Mouse (Mus musculus) kidney, embryonic 15.5 days (tissue): ENCODE data around the gene Abhd2. TPM values are rescaled to one million over a fixed set of nuclear protein-coding genes. Genes with fewer than 3 reads are reported as not detected.

Experiments
- ATAC-seq: fragments of 200-750 bp; cut with Nextera tagmentation; replicated peaks from 2 replicates; pipeline ENCODE4 v1.8.0; 2017; ENCODE audit warnings: moderate TSS enrichment; ENCODE audit not compliant: low FRiP score
- H3K27ac ChIP-seq: fragments of 300-500 bp; sonication (generic); 2 replicates; pipeline ENCODE4 v1.5.1; 2015; ENCODE audit warnings: mild to moderate bottlenecking, inconsistent platforms
- H3K27me3 ChIP-seq: fragments of 300-500 bp; sonication (generic); 2 replicates; pipeline ENCODE4 v1.6.1; 2015; ENCODE audit warnings: inconsistent platforms
- H3K36me3 ChIP-seq: fragments of 300-500 bp; sonication (generic); 2 replicates; pipeline ENCODE4 v1.6.1; 2015; ENCODE audit warnings: inconsistent platforms
- H3K4me1 ChIP-seq: fragments of 300-500 bp; sonication (generic); 2 replicates; pipeline ENCODE4 v1.6.1; 2015; ENCODE audit warnings: inconsistent platforms
- H3K4me2 ChIP-seq: fragments of 300-500 bp; sonication (generic); 2 replicates; pipeline ENCODE4 v1.6.1; 2015; ENCODE audit warnings: moderate library complexity, mild to moderate bottlenecking, inconsistent platforms
- H3K4me3 ChIP-seq: fragments of 300-500 bp; sonication (generic); replicated peaks from 2 replicates; pipeline ENCODE4 v1.5.1; 2015; ENCODE audit warnings: mild to moderate bottlenecking, inconsistent platforms
- H3K9ac ChIP-seq: fragments of 300-500 bp; sonication (generic); 2 replicates; pipeline ENCODE4 v1.6.1; 2015; ENCODE audit warnings: mild to moderate bottlenecking, inconsistent platforms
- H3K9me3 ChIP-seq: fragments of 300-500 bp; sonication (generic); replicated peaks from 2 replicates; pipeline ENCODE4 v1.6.1; 2016; ENCODE audit warnings: inconsistent platforms
- WGBS: fragments of 180-500 bp; shearing (Covaris S2); methylation state at CpG from one replicate; pipeline ENCODE4 v1.1.7; 2015; ENCODE audit warnings: mixed read lengths; 5-methylcytosine and 5-hydroxymethylcytosine counted together
- polyA plus RNA-seq: library from polyadenylated mRNA; unstranded; fragments of >200 nt; fragmentation: Nextera tagmentation; extraction: Ambion mirVana; gene quantifications from 2 replicates; pipeline ENCODE4 v1.2.1, GENCODE M21; 2015

The Abhd2 gene
- polyA plus RNA-seq, 1 experiment from 2014 or later, result 12.2 TPM

GRCm38 (mm10) chr7:79375594-79375993 lies 102.6 kb downstream of the Abhd2 start:
- H3K4me1 ChIP-seq, result peaks cover 10% of the 10 kb centered on the region; the same call in 1 of the 2 replicates
- H3K27me3 ChIP-seq, result no peaks in the 10 kb centered on the region
- WGBS, result 73% methylated on average over 5 of the region's 5 CpGs
- H3K9ac ChIP-seq, result no peak overlapping the region
- ATAC-seq, result no peak
- H3K27ac ChIP-seq, result peak overlapping the region; percentile 32; the same call in 1 of the 2 replicates
- H3K36me3 ChIP-seq, result no peaks in the 10 kb centered on the region
- H3K4me2 ChIP-seq, result no peak overlapping the region
- no peaks in the 10 kb centered on the region for H3K9me3 ChIP-seq
- no peak overlapping the region for H3K4me3 ChIP-seq

GRCm38 (mm10) chr7:79376516-79377275 lies 103.7 kb downstream of the Abhd2 start:
- no peak for ATAC-seq
- 88% methylated on average over 10 of the region's 10 CpGs for WGBS
- no peaks in the 10 kb centered on the region for H3K9me3 ChIP-seq

GRCm38 (mm10) chr7:79386422-79387133 lies 113.6 kb downstream of the Abhd2 start, which contains the start of gene Rlbp1:
Gene Rlbp1, minus strand, starts transcription at chr7:79387048.
- Histone ChIP-seq H3K4me1 (peaks cover 6% of the 10 kb centered on the region), H3K9ac (no peak within 1 kb of the TSS), H3K4me2 (no peak within 1 kb of the TSS), H3K36me3 (no peaks in the 10 kb centered on the region), H3K4me3 (no peak within 1 kb of the TSS), H3K27ac (no peak within 1 kb of the TSS), H3K27me3 (no peaks in the 10 kb centered on the region), H3K9me3 (no peaks in the 10 kb centered on the region)
- 66% methylated on average over 16 of the region's 16 CpGs for WGBS
- ATAC-seq, result no peak

More at GRCm38 (mm10) chr7:79376516-79377275, 103.7 kb downstream of the Abhd2 start:
- Histone ChIP-seq H3K36me3 (no peaks in the 10 kb centered on the region), H3K4me2 (no peak overlapping the region), H3K27me3 (no peaks in the 10 kb centered on the region), H3K9ac (no peak overlapping the region), H3K27ac (no peak overlapping the region), H3K4me3 (no peak overlapping the region), H3K4me1 (peaks cover 10% of the 10 kb centered on the region; the same call in 1 of the 2 replicates)

GRCm38 (mm10) chr7:79387140-79387539 lies 114.1 kb downstream of the Abhd2 start:
- no peak for ATAC-seq
- 78% methylated on average over 8 of the region's 8 CpGs for WGBS
- H3K27ac ChIP-seq, result no peak overlapping the region

GRCm38 (mm10) chr7:79387991-79388390 lies 115.0 kb downstream of the Abhd2 start:
- no peak for ATAC-seq
- Histone ChIP-seq H3K4me3 (no peak overlapping the region), H3K36me3 (no peaks in the 10 kb centered on the region), H3K4me1 (peaks cover 10% of the 10 kb centered on the region), H3K4me2 (no peak overlapping the region), H3K9ac (no peak overlapping the region), H3K27me3 (no peaks in the 10 kb centered on the region), H3K9me3 (no peaks in the 10 kb centered on the region), H3K27ac (no peak overlapping the region)
- WGBS, result 36% methylated on average over 7 of the region's 7 CpGs

More at GRCm38 (mm10) chr7:79387140-79387539, 114.1 kb downstream of the Abhd2 start:
- H3K4me1 ChIP-seq, result peaks cover 7% of the 10 kb centered on the region
- no peaks in the 10 kb centered on the region for H3K27me3 ChIP-seq
- no peaks in the 10 kb centered on the region for H3K9me3 ChIP-seq
- H3K4me2 ChIP-seq, result no peak overlapping the region
- H3K9ac ChIP-seq, result no peak overlapping the region
- no peaks in the 10 kb centered on the region for H3K36me3 ChIP-seq
- no peak overlapping the region for H3K4me3 ChIP-seq

GRCm38 (mm10) chr7:79388671-79389206 lies 115.7 kb downstream of the Abhd2 start:
- Histone ChIP-seq H3K27ac (no peak overlapping the region), H3K9me3 (no peaks in the 10 kb centered on the region), H3K27me3 (no peaks in the 10 kb centered on the region), H3K4me2 (no peak overlapping the region), H3K9ac (no peak overlapping the region), H3K36me3 (no peaks in the 10 kb centered on the region), H3K4me3 (no peak overlapping the region), H3K4me1 (peaks cover 14% of the 10 kb centered on the region)
- ATAC-seq, result no peak
- WGBS, result 68% methylated on average over 7 of the region's 7 CpGs

GRCm38 (mm10) chr7:79390141-79390708 lies 117.2 kb downstream of the Abhd2 start:
- Histone ChIP-seq H3K9me3 (no peaks in the 10 kb centered on the region), H3K27ac (no peak overlapping the region), H3K4me1 (peaks cover 14% of the 10 kb centered on the region), H3K9ac (no peak overlapping the region), H3K4me3 (no peak overlapping the region), H3K4me2 (no peak overlapping the region), H3K36me3 (no peaks in the 10 kb centered on the region), H3K27me3 (no peaks in the 10 kb centered on the region)
- WGBS, result 78% methylated on average over 5 of the region's 5 CpGs
- ATAC-seq, result no peak

- peaks cover 14% of the 10 kb centered on the region for H3K4me1 ChIP-seq
- H3K9ac ChIP-seq, result peak overlapping the region; percentile 63
- no peak for ATAC-seq
- 2% methylated on average over 3 of the region's 3 CpGs for WGBS
- no peaks in the 10 kb centered on the region for H3K36me3 ChIP-seq
- H3K27me3 ChIP-seq, result no peaks in the 10 kb centered on the region
- no peaks in the 10 kb centered on the region for H3K9me3 ChIP-seq
- H3K27ac ChIP-seq, result peak overlapping the region; percentile 91
- H3K4me2 ChIP-seq, result peak overlapping the region; percentile 94
- H3K4me3 ChIP-seq, result peak overlapping the region; percentile 67
Measured at GRCm38 (mm10) chr7:79391471-79391870, 118.5 kb downstream of the Abhd2 start.

- Histone ChIP-seq H3K36me3 (no peaks in the 10 kb centered on the region), H3K27ac (peak within 1 kb of the TSS; percentile 91), H3K9me3 (no peaks in the 10 kb centered on the region), H3K9ac (peak within 1 kb of the TSS; percentile 63), H3K27me3 (no peaks in the 10 kb centered on the region), H3K4me2 (peak within 1 kb of the TSS; percentile 94), H3K4me1 (peaks cover 14% of the 10 kb centered on the region), H3K4me3 (peak within 1 kb of the TSS; percentile 67)
- peak; percentile 94 for ATAC-seq
- WGBS, result under 1% methylated on average over 44 of the region's 44 CpGs
Measured at GRCm38 (mm10) chr7:79391883-79392649, 119.1 kb downstream of the Abhd2 start, which contains the start of gene Fanci. Gene Fanci, plus strand, starts transcription at chr7:79391929.

GRCm38 (mm10) chr7:79392860-79393513 lies 120.0 kb downstream of the Abhd2 start:
- 0 out of 2 replicates have a peak, but pooled peaks have one; percentile 37 for ATAC-seq
- peak overlapping the region; percentile 67 for H3K4me3 ChIP-seq
- peak overlapping the region; percentile 94 for H3K4me2 ChIP-seq
- H3K9me3 ChIP-seq, result no peaks in the 10 kb centered on the region
- H3K27me3 ChIP-seq, result no peaks in the 10 kb centered on the region
- H3K27ac ChIP-seq, result no peak overlapping the region; the same call in 1 of the 2 replicates
- H3K36me3 ChIP-seq, result no peaks in the 10 kb centered on the region
- 55% methylated on average over 9 of the region's 9 CpGs for WGBS
- peaks cover 22% of the 10 kb centered on the region for H3K4me1 ChIP-seq
- peak overlapping the region; percentile 63; the same call in 1 of the 2 replicates for H3K9ac ChIP-seq

GRCm38 (mm10) chr7:79393924-79394323 lies 120.9 kb downstream of the Abhd2 start:
- H3K27ac ChIP-seq, result no peak overlapping the region
- no peaks in the 10 kb centered on the region for H3K27me3 ChIP-seq
- no peak overlapping the region for H3K4me2 ChIP-seq
- 96% methylated on average over 7 of the region's 7 CpGs for WGBS
- ATAC-seq, result no peak
- H3K9me3 ChIP-seq, result no peaks in the 10 kb centered on the region
- no peaks in the 10 kb centered on the region for H3K36me3 ChIP-seq
- H3K4me1 ChIP-seq, result peaks cover 18% of the 10 kb centered on the region
- H3K9ac ChIP-seq, result no peak overlapping the region
- no peak overlapping the region for H3K4me3 ChIP-seq
